Mouse (Mus musculus) kidney, adult 2 months (tissue): Measurements from ENCODE around the gene Acsf2.

ENCODE experiments used
- CTCF ChIP-seq: fragments of 200-500 bp; conservative IDR thresholded peaks from 2 replicates; pipeline ENCODE4 v1.5.1; 2011; ENCODE audit warnings: low read depth, mild to moderate bottlenecking, control low read depth, low read length, moderate library complexity, mixed read lengths; ENCODE audit not compliant: insufficient read depth, insufficient read length
- POLR2A ChIP-seq: fragments of 200-500 bp; IDR thresholded peaks from one replicate; pipeline ENCODE4 v1.6.1; 2011; ENCODE audit warnings: low read depth, low read length, control low read depth

- TF ChIP-seq CTCF = no peak
- TF ChIP-seq POLR2A = no peak
Measured at GRCm38 (mm10) chr11:94508976-94509375, 92.7 kb downstream of the Acsf2 start.
